Mouse (Mus musculus) midbrain, embryonic 16.5 days (tissue): ENCODE data around the gene Ccdc191. TPM values are rescaled to one million over a fixed set of nuclear protein-coding genes. Genes with fewer than 3 reads are reported as not detected.

Experiments
- ATAC-seq: fragments of 200-750 bp; cut with Nextera tagmentation; 2 replicates; pipeline ENCODE4 v1.8.0; 2017; ENCODE audit warnings: moderate TSS enrichment
- H3K27ac ChIP-seq: fragments of 300-500 bp; sonication (generic); 2 replicates; pipeline ENCODE4 v1.5.1; 2014; ENCODE audit warnings: mild to moderate bottlenecking, low read length, mixed read lengths
- H3K27me3 ChIP-seq: fragments of 300-500 bp; sonication (generic); 2 replicates; pipeline ENCODE4 v1.6.1; 2014; ENCODE audit warnings: low read depth, low read length, mixed read lengths; ENCODE audit not compliant: control insufficient read depth, insufficient read depth
- H3K36me3 ChIP-seq: fragments of 300-500 bp; sonication (generic); 2 replicates; pipeline ENCODE4 v1.6.1; 2014; ENCODE audit warnings: mild to moderate bottlenecking, low read length, moderate library complexity, mixed read lengths; ENCODE audit not compliant: control insufficient read depth, insufficient read depth
- H3K4me1 ChIP-seq: fragments of 300-500 bp; sonication (generic); 2 replicates; pipeline ENCODE4 v1.6.1; 2014; ENCODE audit warnings: mild to moderate bottlenecking, low read length, mixed read lengths; ENCODE audit not compliant: control insufficient read depth, insufficient read depth
- H3K4me2 ChIP-seq: fragments of 300-500 bp; sonication (generic); 2 replicates; pipeline ENCODE4 v1.6.1; 2014; ENCODE audit warnings: mild to moderate bottlenecking, low read length, mixed read lengths
- H3K4me3 ChIP-seq: fragments of 300-500 bp; sonication (generic); 2 replicates; pipeline ENCODE4 v1.5.1; 2014; ENCODE audit warnings: low read depth, mild to moderate bottlenecking, low read length, moderate library complexity, mixed read lengths
- H3K9ac ChIP-seq: fragments of 300-500 bp; sonication (generic); 2 replicates; pipeline ENCODE4 v1.6.1; 2014; ENCODE audit warnings: low read depth, low read length, mixed read lengths
- H3K9me3 ChIP-seq: fragments of 300-500 bp; sonication (generic); replicated peaks from 2 replicates; pipeline ENCODE4 v1.6.1; 2014; ENCODE audit warnings: mild to moderate bottlenecking, low read length, mixed read lengths; ENCODE audit not compliant: control insufficient read depth, poor library complexity, severe bottlenecking
- WGBS: fragments of 180-500 bp; shearing (Covaris S2); extraction: QIAGEN DNeasy Blood & Tissue Kit; methylation state at CpG from one replicate; pipeline ENCODE4 v1.1.7; 2014; 5-methylcytosine and 5-hydroxymethylcytosine counted together
- polyA plus RNA-seq: library from polyadenylated mRNA; unstranded; fragments of >200 nt; fragmentation: Nextera tagmentation; extraction: Ambion mirVana; gene quantifications from 2 replicates; pipeline ENCODE4 v1.2.1, GENCODE M21; 2015

Gene Ccdc191
- polyA plus RNA-seq, 1 experiment from 2014 or later = 6.8 TPM

DNA sequence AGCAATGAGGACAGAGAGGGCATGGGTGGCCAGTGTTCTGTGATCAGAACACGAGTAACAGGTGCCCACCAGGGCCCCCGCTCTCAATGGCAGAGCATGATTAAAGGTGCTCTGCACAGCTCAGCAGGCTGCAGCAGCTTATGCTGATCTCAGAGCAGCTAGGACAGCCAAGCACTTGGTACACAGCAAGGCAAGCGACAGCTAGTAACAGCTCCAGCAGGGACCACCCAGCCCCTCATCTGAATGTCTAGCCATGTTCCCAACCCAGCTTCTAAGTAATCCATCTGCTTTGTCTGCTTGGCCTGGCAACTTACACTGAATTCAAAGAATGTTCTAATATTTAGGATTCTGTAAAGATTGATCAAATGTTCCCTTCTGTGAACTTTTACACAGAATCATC, 74.2 kb downstream of the Ccdc191 start:
- Histone ChIP-seq H3K4me1 (no peaks in the 10 kb centered on the region), H3K27me3 (no peaks in the 10 kb centered on the region), H3K9me3 (no peaks in the 10 kb centered on the region), H3K4me3 (no peak overlapping the region), H3K36me3 (peaks cover 10% of the 10 kb centered on the region; the same call in 1 of the 2 replicates), H3K9ac (no peak overlapping the region), H3K27ac (no peak overlapping the region), H3K4me2 (no peak overlapping the region)
- ATAC-seq = no peak
- 62% methylated on average over 3 of the region's 3 CpGs for WGBS

DNA sequence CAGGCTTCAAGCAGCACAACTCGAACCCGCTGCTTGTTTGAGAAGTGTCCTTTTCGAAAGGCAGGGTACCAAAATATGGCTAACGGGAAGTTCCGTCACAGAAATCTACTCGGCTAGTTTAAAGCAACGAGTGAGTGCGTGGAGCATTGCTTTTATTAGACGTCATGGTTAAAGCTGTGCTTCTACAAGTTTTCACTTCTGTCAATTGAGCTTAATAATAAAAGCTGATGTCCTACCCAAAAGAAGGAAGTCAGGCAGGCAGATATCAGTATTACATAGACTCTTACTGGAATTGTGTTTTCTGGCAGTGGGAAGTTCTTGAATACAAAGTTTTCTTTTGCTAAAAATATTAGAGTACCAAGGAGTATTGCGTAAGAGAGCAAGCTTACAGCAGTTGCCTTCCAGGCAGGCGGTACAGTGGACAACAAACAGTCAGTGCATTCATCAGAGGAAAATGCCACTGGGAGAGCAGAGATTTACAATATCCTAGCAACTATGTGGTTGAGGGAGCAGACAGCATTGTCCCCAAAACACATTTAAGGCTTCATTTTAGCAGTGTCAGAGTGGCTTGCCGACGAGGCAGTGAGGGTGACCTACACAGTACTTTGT, 76.3 kb downstream of the Ccdc191 start:
- WGBS = 69% methylated on average over 13 of the region's 13 CpGs
- 0 out of 2 replicates have a peak, but pooled peaks have one; percentile 39 for ATAC-seq
- no peak overlapping the region for H3K4me3 ChIP-seq
- no peaks in the 10 kb centered on the region for H3K27me3 ChIP-seq
- H3K9ac ChIP-seq = no peak overlapping the region
- no peaks in the 10 kb centered on the region for H3K4me1 ChIP-seq
- H3K27ac ChIP-seq = no peak overlapping the region
- peaks cover 11% of the 10 kb centered on the region; the same call in 1 of the 2 replicates for H3K36me3 ChIP-seq
- H3K4me2 ChIP-seq = no peak overlapping the region
- no peaks in the 10 kb centered on the region for H3K9me3 ChIP-seq

DNA sequence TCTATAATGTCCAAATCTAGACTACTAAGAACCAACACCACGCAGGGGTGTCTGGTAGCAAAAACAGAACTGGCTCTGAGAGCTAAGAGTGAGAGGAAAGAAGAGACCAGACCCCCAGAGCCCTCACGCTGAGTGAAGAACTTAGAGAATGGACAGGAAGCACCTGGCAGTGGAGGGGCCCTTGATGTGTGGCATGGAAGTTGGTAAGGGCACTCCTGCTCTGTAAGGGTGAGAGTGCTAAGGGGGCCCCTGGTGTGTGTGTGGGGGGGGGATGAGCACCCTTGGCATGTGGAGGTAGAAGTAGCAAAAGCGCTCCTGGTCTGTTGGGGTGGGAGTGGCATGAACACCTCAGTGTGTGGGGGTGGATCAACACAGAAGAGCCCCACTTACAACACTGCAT, 80.8 kb downstream of the Ccdc191 start:
- 87% methylated on average over 3 of the region's 3 CpGs for WGBS
- Histone ChIP-seq H3K27me3 (no peaks in the 10 kb centered on the region), H3K4me1 (no peaks in the 10 kb centered on the region), H3K9me3 (no peaks in the 10 kb centered on the region), H3K4me2 (no peak overlapping the region), H3K4me3 (no peak overlapping the region), H3K9ac (no peak overlapping the region), H3K27ac (no peak overlapping the region), H3K36me3 (peaks cover 11% of the 10 kb centered on the region; the same call in 1 of the 2 replicates)
- ATAC-seq = no peak

DNA sequence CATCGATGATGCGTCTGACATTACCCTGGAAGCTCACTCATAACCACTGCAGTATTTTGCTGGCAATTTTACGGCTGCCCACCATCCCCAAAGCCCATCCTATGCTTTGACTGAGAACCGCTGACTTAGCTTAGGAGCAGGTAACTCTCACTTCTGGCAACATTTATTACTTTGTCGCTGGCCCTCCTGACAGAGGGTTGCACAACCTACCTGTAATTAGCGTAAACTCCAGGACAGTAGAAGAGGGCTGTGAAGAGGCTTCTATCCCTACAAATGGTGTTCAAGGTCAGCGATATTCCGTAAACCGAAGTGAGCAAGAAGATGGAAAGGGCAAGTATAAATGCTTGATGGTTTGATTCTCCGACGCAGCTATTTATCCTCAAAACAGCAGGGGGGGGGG, 81.6 kb downstream of the Ccdc191 start:
- peaks cover 11% of the 10 kb centered on the region; the same call in 1 of the 2 replicates for H3K36me3 ChIP-seq
- H3K9ac ChIP-seq = no peak overlapping the region
- H3K9me3 ChIP-seq = no peaks in the 10 kb centered on the region
- H3K4me2 ChIP-seq = no peak overlapping the region
- whole genome bisulfite sequencing = 94% methylated on average over 11 of the region's 11 CpGs
- no peak for ATAC-seq
- no peak overlapping the region for H3K27ac ChIP-seq
- no peaks in the 10 kb centered on the region for H3K4me1 ChIP-seq
- H3K27me3 ChIP-seq = no peaks in the 10 kb centered on the region
- H3K4me3 ChIP-seq = no peak overlapping the region

DNA sequence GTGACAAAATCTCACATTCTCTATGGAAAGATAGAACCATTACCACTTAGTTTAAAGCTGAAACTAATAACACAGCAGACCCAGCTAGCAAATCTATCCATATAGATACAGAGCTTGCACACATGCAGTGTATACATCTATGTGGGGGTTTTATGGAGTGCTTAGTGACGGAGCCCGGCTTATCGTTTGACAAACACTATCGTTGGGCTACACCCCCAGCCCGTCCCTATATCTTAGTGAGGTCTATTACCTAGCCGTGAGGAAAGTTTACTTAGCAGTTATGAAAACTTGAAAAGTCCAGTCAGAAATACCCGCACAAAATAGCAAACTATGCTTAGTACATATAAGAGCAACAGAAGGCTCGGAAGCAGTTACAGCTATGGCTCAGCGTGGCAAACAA, 82.1 kb downstream of the Ccdc191 start:
- 95% methylated on average over 9 of the region's 9 CpGs for WGBS
- H3K9ac ChIP-seq = no peak overlapping the region
- H3K36me3 ChIP-seq = peaks cover 11% of the 10 kb centered on the region; the same call in 1 of the 2 replicates
- H3K4me3 ChIP-seq = no peak overlapping the region
- ATAC-seq = no peak
- no peak overlapping the region for H3K4me2 ChIP-seq
- no peaks in the 10 kb centered on the region for H3K4me1 ChIP-seq
- H3K9me3 ChIP-seq = no peaks in the 10 kb centered on the region
- H3K27ac ChIP-seq = no peak overlapping the region
- H3K27me3 ChIP-seq = no peaks in the 10 kb centered on the region

DNA sequence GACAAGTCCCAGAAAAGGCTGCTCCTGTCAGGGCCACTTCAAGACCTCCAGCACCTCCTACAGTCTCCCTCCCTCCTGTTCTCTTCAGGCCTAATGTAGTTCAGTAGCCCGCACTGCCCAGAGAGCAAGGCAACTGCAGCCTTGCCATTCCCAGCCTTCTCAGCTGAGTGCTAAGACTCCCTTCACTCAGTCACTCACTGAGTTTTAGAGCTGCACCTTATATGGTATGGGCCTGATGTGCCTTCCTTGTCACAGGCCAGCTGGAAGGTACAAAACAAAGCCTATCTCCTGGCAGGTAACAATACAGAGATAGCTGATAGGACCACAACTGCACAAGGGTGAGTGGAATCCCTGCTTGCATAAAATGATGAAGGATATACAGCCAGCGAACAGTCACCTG, 82.8 kb downstream of the Ccdc191 start:
- no peak for ATAC-seq
- Histone ChIP-seq H3K27ac (no peak overlapping the region), H3K4me3 (no peak overlapping the region), H3K9me3 (no peaks in the 10 kb centered on the region), H3K4me1 (no peaks in the 10 kb centered on the region), H3K36me3 (peaks cover 11% of the 10 kb centered on the region; the same call in 1 of the 2 replicates), H3K4me2 (no peak overlapping the region), H3K27me3 (no peaks in the 10 kb centered on the region), H3K9ac (no peak overlapping the region)
- 90% methylated on average over 2 of the region's 2 CpGs for WGBS

DNA sequence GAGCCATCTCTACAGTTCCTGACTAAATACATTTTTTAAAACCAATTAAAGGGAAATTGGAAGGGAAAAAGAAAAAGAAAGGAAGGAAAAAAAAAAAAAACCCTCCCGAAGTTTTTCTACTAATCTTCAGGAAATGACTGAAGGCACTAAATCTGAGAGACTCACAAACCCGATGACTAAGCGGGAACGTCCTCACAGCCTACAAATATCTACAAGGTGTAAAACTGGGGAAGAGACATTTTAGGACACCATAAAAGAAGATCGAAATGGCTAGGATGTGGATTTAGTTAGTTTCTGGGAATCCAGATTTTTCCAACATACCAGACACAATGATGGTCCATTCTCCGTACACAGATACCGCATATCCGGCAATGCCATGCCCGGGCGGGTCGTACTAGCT, 83.5 kb downstream of the Ccdc191 start:
- no peaks in the 10 kb centered on the region for H3K27me3 ChIP-seq
- H3K27ac ChIP-seq = no peak overlapping the region
- no peak overlapping the region for H3K4me2 ChIP-seq
- no peaks in the 10 kb centered on the region for H3K4me1 ChIP-seq
- peaks cover 7% of the 10 kb centered on the region; the same call in 1 of the 2 replicates for H3K36me3 ChIP-seq
- H3K4me3 ChIP-seq = no peak overlapping the region
- ATAC-seq = no peak
- 96% methylated on average over 11 of the region's 11 CpGs for WGBS
- H3K9me3 ChIP-seq = no peaks in the 10 kb centered on the region
- no peak overlapping the region for H3K9ac ChIP-seq

DNA sequence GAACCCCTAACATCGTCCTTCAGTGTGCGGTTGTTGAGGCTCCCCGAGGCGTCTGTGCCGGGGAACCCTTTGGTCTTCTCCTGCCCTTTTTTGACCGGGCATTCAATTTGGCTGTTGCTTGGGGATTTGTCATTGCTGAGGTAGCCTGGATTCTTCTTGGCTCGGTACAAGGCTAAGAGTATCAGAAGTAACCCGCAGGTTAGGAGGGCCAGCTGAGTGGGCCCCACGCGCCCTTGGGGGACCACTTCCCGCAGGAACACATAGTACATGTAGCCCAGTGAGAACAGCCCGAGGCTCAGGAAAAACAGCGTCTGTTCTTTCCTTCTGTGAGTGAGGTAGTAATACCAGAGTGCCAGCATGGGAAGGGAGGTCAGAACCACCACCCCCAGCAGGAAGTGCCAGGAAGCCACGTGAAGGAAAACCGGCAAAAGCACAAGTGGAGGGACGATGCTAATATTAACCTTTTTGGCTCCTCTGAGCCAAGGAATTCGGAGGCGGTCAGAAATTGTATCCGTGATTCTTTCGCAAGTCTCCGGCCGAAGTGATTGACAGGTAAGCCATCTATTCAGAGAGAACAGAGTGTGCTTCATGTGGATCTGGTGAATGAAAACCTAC, 84.1 kb downstream of the Ccdc191 start:
- Histone ChIP-seq H3K36me3 (peaks cover 2% of the 10 kb centered on the region; the same call in 1 of the 2 replicates), H3K27me3 (no peaks in the 10 kb centered on the region), H3K9ac (no peak overlapping the region), H3K27ac (no peak overlapping the region), H3K4me1 (no peaks in the 10 kb centered on the region), H3K4me2 (no peak overlapping the region), H3K4me3 (no peak overlapping the region), H3K9me3 (no peaks in the 10 kb centered on the region)
- no peak for ATAC-seq
- 79% methylated on average over 22 of the region's 22 CpGs for WGBS

DNA sequence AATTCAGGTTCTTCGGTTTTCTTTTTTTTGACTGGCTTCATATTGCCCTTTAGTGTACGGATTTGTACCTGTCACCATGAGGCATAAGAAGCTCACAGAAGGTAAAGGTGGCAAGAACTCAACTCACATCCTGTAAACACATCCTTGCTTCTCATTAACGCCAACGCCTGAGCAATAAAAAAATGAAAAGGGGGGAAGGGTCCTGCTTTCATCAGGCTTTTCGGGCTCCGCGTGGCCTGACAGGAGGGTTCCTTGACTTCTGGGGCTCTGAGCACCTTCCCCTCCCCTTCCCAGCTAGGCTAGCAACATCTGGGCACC, 89.4 kb downstream of the Ccdc191 start:
- no peak overlapping the region for H3K27ac ChIP-seq
- H3K36me3 ChIP-seq = no peaks in the 10 kb centered on the region
- H3K9ac ChIP-seq = peak overlapping the region; percentile 89
- no peaks in the 10 kb centered on the region for H3K9me3 ChIP-seq
- WGBS = 15% methylated on average over 7 of the region's 7 CpGs
- H3K27me3 ChIP-seq = no peaks in the 10 kb centered on the region
- H3K4me3 ChIP-seq = peak overlapping the region; percentile 86
- H3K4me2 ChIP-seq = peak overlapping the region; percentile 95
- no peak for ATAC-seq
- H3K4me1 ChIP-seq = no peaks in the 10 kb centered on the region
